ENCODE assay signal across 10 mouse cellular contexts in genomic region chr11:116162146-116162545, GRCm38 (mm10). TPM values are rescaled to one million over a fixed set of nuclear protein-coding genes. Genes with fewer than 3 reads are reported as not detected.
DNase-seq lines count a peak whose midpoint lies in the region; ATAC-seq lines count a peak whose summit lies in the region.
"Had no signal": no experiment of that assay in that cellular context is flagged by ENCODE, and none has a peak within 500 bp of the region (broad histone marks: within the 10 kb centered on the region; RNA-seq: fewer than 3 reads in every experiment).

No protein-coding gene starts in this region.

- WGBS in hindbrain, embryonic 15.5 days, result 54% methylated on average over 10 of the region's 10 CpGs
- WGBS in hindbrain, embryonic 14.5 days, result 67% methylated on average over 10 of the region's 10 CpGs

- H3K4me1 ChIP-seq in hindbrain, embryonic 15.5 days (replicated peaks), result peaks cover 31% of the 10 kb centered on the region
- H3K4me1 ChIP-seq in hindbrain, embryonic 14.5 days (replicated peaks; ENCODE audit: control insufficient read depth, insufficient read depth, low read length), result peaks cover 9% of the 10 kb centered on the region

- ATAC-seq in hindbrain, embryonic 15.5 days (ENCODE audit: low FRiP score, low read depth), result 0 out of 2 replicates have a peak, but pooled peaks have one; percentile 31
- ATAC-seq in hindbrain, embryonic 14.5 days (ENCODE audit: low FRiP score), result no peak

- peaks cover 40% of the 10 kb centered on the region for H3K36me3 ChIP-seq in hindbrain, embryonic 15.5 days
- H3K36me3 ChIP-seq in hindbrain, embryonic 14.5 days (replicated peaks; ENCODE audit: control insufficient read depth, insufficient read depth), result peaks cover 75% of the 10 kb centered on the region

- H3K4me2 ChIP-seq in hindbrain, embryonic 15.5 days, result no peak overlapping the region
- no peak overlapping the region for H3K4me2 ChIP-seq in hindbrain, embryonic 14.5 days (replicated peaks)
- H3K4me2 ChIP-seq: lung, embryonic 15.5 days had no signal

- no peaks in the 10 kb centered on the region for H3K9me3 ChIP-seq in hindbrain, embryonic 15.5 days
- H3K9me3 ChIP-seq in hindbrain, embryonic 14.5 days (ENCODE audit: control insufficient read depth, low read length), result no peaks in the 10 kb centered on the region
- H3K9me3 ChIP-seq: lung, embryonic 15.5 days had no signal

- H3K27ac ChIP-seq in hindbrain, embryonic 15.5 days (replicated peaks), result no peak overlapping the region
- H3K27ac ChIP-seq in hindbrain, embryonic 14.5 days, result no peak overlapping the region; the same call in 1 of the 2 replicates
- H3K27ac ChIP-seq: lung, embryonic 15.5 days had no signal

- no peak for DNase-seq in hindbrain, embryonic 14.5 days (ENCODE audit: low spot score)
- peak; percentile 8 for DNase-seq in thymus, postnatal 25 days
- DNase-seq in thymus, postnatal 36 days, result no peak
- peak; percentile 65 to 87 for DNase-seq in left cerebral cortex, postnatal 14 days (ENCODE audit: low spot score in 2 of 2)
- DNase-seq in adrenal gland, postnatal 14 days, result no peak
- no peak for DNase-seq in heart, postnatal 10 days
- DNase-seq in lung, adult 18-20 months, result no peak
- DNase-seq: cerebellum, adult 2 months had no signal

- H3K4me3 ChIP-seq in hindbrain, embryonic 15.5 days, result no peak overlapping the region
- no peak overlapping the region for H3K4me3 ChIP-seq in hindbrain, embryonic 14.5 days (replicated peaks; ENCODE audit: low read length)
- H3K4me3 ChIP-seq: lung, embryonic 15.5 days had no signal

- H3K27me3 ChIP-seq in hindbrain, embryonic 15.5 days, result no peaks in the 10 kb centered on the region
- H3K27me3 ChIP-seq in hindbrain, embryonic 14.5 days (ENCODE audit: control insufficient read depth, insufficient read depth, low read length), result no peaks in the 10 kb centered on the region
- H3K27me3 ChIP-seq: lung, embryonic 15.5 days had no signal

- no peak overlapping the region for H3K9ac ChIP-seq in hindbrain, embryonic 15.5 days
- H3K9ac ChIP-seq in hindbrain, embryonic 14.5 days, result no peak overlapping the region
- H3K9ac ChIP-seq: lung, embryonic 15.5 days had no signal

- intact Hi-C loops in left cerebral cortex, postnatal 14 days (cut with DNase I), result no loop called here
- intact Hi-C loops in heart, postnatal 10 days (cut with DNase I), result no loop called here

RNA-seq across cellular contexts. Expression of gene Fbf1, which starts 5.8 kb away (rescaled TPM):
- 55.7 and 59.0 TPM in 2 replicates for polyA plus RNA-seq in hindbrain, embryonic 15.5 days (2015; fragmentation: Nextera tagmentation; extraction: Ambion mirVana)
- polyA plus RNA-seq in hindbrain, embryonic 14.5 days (2014; fragmentation: Nextera tagmentation; extraction: Ambion mirVana), result 43.0 and 45.4 TPM in 2 replicates
- 10 to 100 TPM; 88.7 to 94.7 TPM for total RNA-seq in left cerebral cortex, postnatal 14 days (2021)
- total RNA-seq in adrenal gland, postnatal 14 days (2021), result 28.1 and 31.0 TPM in 2 replicates
- total RNA-seq in heart, postnatal 10 days (2021), result 10 to 100 TPM; 17.4 to 17.7 TPM

RNA-seq across cellular contexts. Expression of gene Mrpl38, which starts 23.5 kb away (rescaled TPM):
- 86.2 and 89.0 TPM in 2 replicates for polyA plus RNA-seq in hindbrain, embryonic 15.5 days (2015; fragmentation: Nextera tagmentation; extraction: Ambion mirVana)
- 79.4 and 83.1 TPM in 2 replicates for polyA plus RNA-seq in hindbrain, embryonic 14.5 days (2014; fragmentation: Nextera tagmentation; extraction: Ambion mirVana)
- total RNA-seq in left cerebral cortex, postnatal 14 days (2021), result 10 to 100 TPM; 51.1 to 56.1 TPM
- total RNA-seq in adrenal gland, postnatal 14 days (2021), result 90.7 and 95.0 TPM in 2 replicates
- 10 to 100 TPM; 55.9 to 56.8 TPM for total RNA-seq in heart, postnatal 10 days (2021)

RNA-seq across cellular contexts. Expression of gene Trim65, which starts 31.2 kb away (rescaled TPM):
- polyA plus RNA-seq in hindbrain, embryonic 15.5 days (2015; fragmentation: Nextera tagmentation; extraction: Ambion mirVana), result 3.0 and 4.0 TPM in 2 replicates
- polyA plus RNA-seq in hindbrain, embryonic 14.5 days (2014; fragmentation: Nextera tagmentation; extraction: Ambion mirVana), result 2.7 and 2.9 TPM in 2 replicates
- total RNA-seq in left cerebral cortex, postnatal 14 days (2021), result 1 to 10 TPM; 5.4 to 7.0 TPM
- total RNA-seq in adrenal gland, postnatal 14 days (2021), result 8.6 and 10.2 TPM in 2 replicates
- total RNA-seq in heart, postnatal 10 days (2021), result 1 to 10 TPM; 5.4 to 6.3 TPM

RNA-seq across cellular contexts. Expression of gene Trim47, which starts 35.1 kb away (rescaled TPM):
- polyA plus RNA-seq in hindbrain, embryonic 15.5 days (2015; fragmentation: Nextera tagmentation; extraction: Ambion mirVana), result 10.9 and 11.6 TPM in 2 replicates
- polyA plus RNA-seq in hindbrain, embryonic 14.5 days (2014; fragmentation: Nextera tagmentation; extraction: Ambion mirVana), result 9.4 and 10.6 TPM in 2 replicates
- total RNA-seq in left cerebral cortex, postnatal 14 days (2021), result 1 to 10 TPM; 8.7 to 9.0 TPM
- total RNA-seq in adrenal gland, postnatal 14 days (2021), result 19.9 and 23.6 TPM in 2 replicates
- 10 to 100 TPM; 43.3 to 49.7 TPM for total RNA-seq in heart, postnatal 10 days (2021)

RNA-seq across cellular contexts. Expression of gene Ten1, which starts 36.5 kb away (rescaled TPM):
- 90.6 and 104 TPM in 2 replicates for polyA plus RNA-seq in hindbrain, embryonic 15.5 days (2015; fragmentation: Nextera tagmentation; extraction: Ambion mirVana)
- polyA plus RNA-seq in hindbrain, embryonic 14.5 days (2014; fragmentation: Nextera tagmentation; extraction: Ambion mirVana), result 80.7 and 88.0 TPM in 2 replicates
- total RNA-seq in left cerebral cortex, postnatal 14 days (2021), result 10 to 100 TPM; 41.5 to 44.0 TPM
- 16.7 and 20.0 TPM in 2 replicates for total RNA-seq in adrenal gland, postnatal 14 days (2021)
- 10 to 100 TPM; 29.7 to 34.0 TPM for total RNA-seq in heart, postnatal 10 days (2021)

Comparison
In these comparisons a context has a peak if more than half of its experiments do, and no peak if none do; other contexts are left out.
1. DNase-seq: peak in thymus, postnatal 25 days (single experiment) and left cerebral cortex, postnatal 14 days (2 of 2); none in hindbrain, embryonic 14.5 days (single experiment), thymus, postnatal 36 days (0 of 2), adrenal gland, postnatal 14 days (single experiment), heart, postnatal 10 days (0 of 2) and lung, adult 18-20 months (0 of 2).